Mouse (Mus musculus) embryonic facial prominence, embryonic 11.5 days (tissue): Measurements from ENCODE around the gene 5730522E02Rik. TPM values are rescaled to one million over a fixed set of nuclear protein-coding genes. Genes with fewer than 3 reads are reported as not detected.

Experiments used
- ATAC-seq: fragments of 200-750 bp; cut with Nextera tagmentation; replicated peaks from 2 replicates; pipeline ENCODE4 v1.8.0; 2017; ENCODE audit warnings: low read depth; ENCODE audit not compliant: insufficient number of reproducible peaks, low FRiP score, low TSS enrichment
- DNase-seq: peaks from one replicate; pipeline ENCODE4 v3.0.0-alpha.2; 2015; ENCODE audit warnings: low spot score
- H3K27ac ChIP-seq: fragments of 300-500 bp; sonication (generic); replicated peaks from 2 replicates; pipeline ENCODE4 v1.5.1; 2014; ENCODE audit warnings: mild to moderate bottlenecking, low read depth, low read length, control low read depth
- H3K27me3 ChIP-seq: fragments of 300-500 bp; sonication (generic); 2 replicates; pipeline ENCODE4 v1.6.1; 2014; ENCODE audit warnings: mild to moderate bottlenecking, low read length, moderate library complexity, mixed read lengths; ENCODE audit not compliant: control insufficient read depth, insufficient read depth
- H3K36me3 ChIP-seq: fragments of 300-500 bp; sonication (generic); replicated peaks from 2 replicates; pipeline ENCODE4 v1.6.1; 2014; ENCODE audit warnings: low read depth, mild to moderate bottlenecking, low read length, moderate library complexity, mixed read lengths; ENCODE audit not compliant: control insufficient read depth, insufficient read depth
- H3K4me1 ChIP-seq: fragments of 300-500 bp; sonication (generic); 2 replicates; pipeline ENCODE4 v1.6.1; 2014; ENCODE audit warnings: low read length, mixed read lengths; ENCODE audit not compliant: control insufficient read depth, insufficient read depth
- H3K4me2 ChIP-seq: fragments of 300-500 bp; sonication (generic); 2 replicates; pipeline ENCODE4 v1.6.1; 2014; ENCODE audit warnings: low read depth, mild to moderate bottlenecking, control low read depth, low read length, moderate library complexity
- H3K4me3 ChIP-seq: fragments of 300-500 bp; sonication (generic); 2 replicates; pipeline ENCODE4 v1.5.1; 2014; ENCODE audit warnings: low read depth, low read length, control low read depth
- H3K9ac ChIP-seq: fragments of 300-500 bp; sonication (generic); replicated peaks from 2 replicates; pipeline ENCODE4 v1.6.1; 2014; ENCODE audit warnings: mild to moderate bottlenecking, control low read depth, low read length
- H3K9me3 ChIP-seq: fragments of 300-500 bp; sonication (generic); replicated peaks from 2 replicates; pipeline ENCODE4 v1.6.1; 2016; ENCODE audit warnings: mild to moderate bottlenecking, low read length, inconsistent platforms, mixed read lengths; ENCODE audit not compliant: control insufficient read depth
- WGBS: fragments of 180-500 bp; shearing (Covaris S2); extraction: QIAGEN DNeasy Blood & Tissue Kit; methylation state at CpG from one replicate; pipeline ENCODE4 v1.1.7; 2014; 5-methylcytosine and 5-hydroxymethylcytosine counted together
- polyA plus RNA-seq: library from polyadenylated mRNA; unstranded; fragments of >200 nt; fragmentation: Nextera tagmentation; extraction: Ambion mirVana; gene quantifications from 2 replicates; pipeline ENCODE4 v1.2.1, GENCODE M21; 2014

Gene 5730522E02Rik
- polyA plus RNA-seq, 1 experiment from 2014 or later: 8.7 TPM

- ATAC-seq (no peak), DNase-seq (no peak)
- Histone ChIP-seq H3K9ac (no peak overlapping the region), H3K36me3 (no peaks in the 10 kb centered on the region), H3K4me2 (no peak overlapping the region), H3K9me3 (no peaks in the 10 kb centered on the region), H3K4me1 (no peaks in the 10 kb centered on the region), H3K4me3 (no peak overlapping the region), H3K27ac (no peak overlapping the region), H3K27me3 (no peaks in the 10 kb centered on the region)
- 92% methylated on average over 3 of the region's 3 CpGs for WGBS
These were observed 536.4 kb downstream of the 5730522E02Rik start for GRCm38 (mm10) chr11:25674194-25674593.

- H3K4me3 ChIP-seq: no peak overlapping the region
- H3K4me1 ChIP-seq: no peaks in the 10 kb centered on the region
- ATAC-seq (no peak), DNase-seq (peak; percentile 65)
- no peak overlapping the region for H3K4me2 ChIP-seq
- WGBS: 39% methylated on average over 4 of the region's 4 CpGs
- no peaks in the 10 kb centered on the region for H3K27me3 ChIP-seq
- H3K36me3 ChIP-seq: no peaks in the 10 kb centered on the region
- H3K9ac ChIP-seq: no peak overlapping the region
- no peak overlapping the region for H3K27ac ChIP-seq
- H3K9me3 ChIP-seq: no peaks in the 10 kb centered on the region
These were observed 540.5 kb downstream of the 5730522E02Rik start for GRCm38 (mm10) chr11:25670018-25670417.

DNA sequence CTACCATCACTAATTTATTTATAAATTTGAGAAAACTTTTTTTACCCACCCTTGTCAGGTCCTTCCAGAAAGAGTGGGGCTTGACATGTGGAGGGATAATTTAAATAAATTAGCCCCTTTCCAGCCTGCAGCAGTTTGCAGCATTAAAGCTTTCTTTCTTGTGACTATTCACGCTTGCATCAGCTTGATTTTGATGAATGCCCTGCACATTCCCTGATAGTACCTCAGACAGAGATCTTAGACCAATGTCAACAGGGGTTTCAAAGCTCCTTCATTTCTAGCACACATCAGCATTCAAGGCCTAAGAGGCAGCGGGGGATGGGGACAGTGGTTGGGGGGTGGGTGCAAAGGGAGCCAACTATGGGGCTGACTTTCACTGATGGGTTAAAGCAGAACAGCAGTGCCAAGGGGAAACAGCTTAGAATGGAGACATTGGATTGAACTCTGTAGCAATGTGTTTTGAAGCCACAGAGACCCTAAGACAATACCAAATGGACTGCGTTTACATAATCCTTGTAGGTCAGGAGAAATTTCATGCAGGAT is 545.9 kb downstream of the 5730522E02Rik start:
- Histone ChIP-seq H3K9me3 (no peaks in the 10 kb centered on the region), H3K27me3 (no peaks in the 10 kb centered on the region), H3K4me1 (no peaks in the 10 kb centered on the region), H3K36me3 (no peaks in the 10 kb centered on the region), H3K9ac (no peak overlapping the region), H3K4me3 (no peak overlapping the region), H3K27ac (no peak overlapping the region), H3K4me2 (no peak overlapping the region)
- ATAC-seq (no peak), DNase-seq (no peak)
- 70% methylated on average over 3 of the region's 3 CpGs for WGBS

DNA sequence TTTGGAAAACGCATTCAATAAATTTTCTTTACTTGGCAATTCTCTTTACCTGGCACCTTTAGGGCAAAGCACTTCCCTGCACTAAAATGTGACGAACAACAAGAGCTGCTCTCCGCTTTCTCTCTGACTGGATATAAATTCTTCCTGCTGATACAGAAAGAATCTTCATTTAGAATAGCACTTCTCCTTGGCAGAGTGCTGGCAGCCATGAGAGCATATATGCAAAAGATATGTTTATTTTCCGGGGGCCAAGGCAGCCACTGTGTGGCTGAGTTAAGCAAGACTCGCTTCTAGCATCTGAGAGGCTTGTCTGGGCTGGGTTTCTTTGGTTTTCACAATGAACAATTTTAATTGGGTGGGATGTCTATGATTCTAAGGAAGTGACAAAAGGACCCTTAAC is 564.3 kb downstream of the 5730522E02Rik start:
- DNase-seq (no peak), ATAC-seq (no peak)
- no peak overlapping the region for H3K9ac ChIP-seq
- H3K4me1 ChIP-seq: no peaks in the 10 kb centered on the region
- no peak overlapping the region for H3K4me3 ChIP-seq
- H3K9me3 ChIP-seq: no peaks in the 10 kb centered on the region
- H3K4me2 ChIP-seq: no peak overlapping the region
- no peak overlapping the region for H3K27ac ChIP-seq
- H3K27me3 ChIP-seq: no peaks in the 10 kb centered on the region
- WGBS: 78% methylated on average over 5 of the region's 5 CpGs
- H3K36me3 ChIP-seq: no peaks in the 10 kb centered on the region

GRCm38 (mm10) chr11:25644767-25645622 is 565.6 kb downstream of the 5730522E02Rik start:
- no peak overlapping the region for H3K9ac ChIP-seq
- ATAC-seq (no peak), DNase-seq (peak; percentile 36)
- WGBS: 38% methylated on average over 22 of the region's 22 CpGs
- H3K36me3 ChIP-seq: no peaks in the 10 kb centered on the region
- no peak overlapping the region for H3K27ac ChIP-seq
- H3K9me3 ChIP-seq: no peaks in the 10 kb centered on the region
- H3K27me3 ChIP-seq: no peaks in the 10 kb centered on the region
- no peak overlapping the region for H3K4me3 ChIP-seq
- H3K4me1 ChIP-seq: no peaks in the 10 kb centered on the region
- H3K4me2 ChIP-seq: peak overlapping the region; percentile 19; the same call in 1 of the 2 replicates

DNA sequence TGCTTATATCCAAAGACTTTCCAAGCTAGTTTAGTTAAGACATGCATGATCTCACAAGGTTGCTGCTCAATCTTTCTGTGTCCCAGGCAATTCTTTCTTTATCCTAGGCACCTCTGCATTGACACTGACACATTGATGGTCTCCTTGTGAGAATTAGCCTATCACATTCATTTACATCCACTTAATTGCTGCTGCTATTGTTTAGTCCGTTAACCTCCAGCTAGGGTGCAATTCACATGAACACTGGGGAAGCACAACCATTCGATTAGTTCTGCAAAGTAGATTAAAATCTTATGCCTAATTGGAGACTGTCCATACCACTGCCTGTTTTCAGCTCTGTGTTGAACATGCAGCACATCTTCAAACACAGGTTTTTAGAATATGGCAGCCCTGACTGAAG is 603.7 kb downstream of the 5730522E02Rik start:
- Histone ChIP-seq H3K27ac (no peak overlapping the region), H3K9ac (no peak overlapping the region), H3K4me3 (no peak overlapping the region), H3K36me3 (no peaks in the 10 kb centered on the region), H3K27me3 (no peaks in the 10 kb centered on the region), H3K9me3 (no peaks in the 10 kb centered on the region), H3K4me2 (no peak overlapping the region), H3K4me1 (no peaks in the 10 kb centered on the region)
- ATAC-seq (no peak), DNase-seq (no peak)
- WGBS: 68% methylated on average over 2 of the region's 2 CpGs

DNA sequence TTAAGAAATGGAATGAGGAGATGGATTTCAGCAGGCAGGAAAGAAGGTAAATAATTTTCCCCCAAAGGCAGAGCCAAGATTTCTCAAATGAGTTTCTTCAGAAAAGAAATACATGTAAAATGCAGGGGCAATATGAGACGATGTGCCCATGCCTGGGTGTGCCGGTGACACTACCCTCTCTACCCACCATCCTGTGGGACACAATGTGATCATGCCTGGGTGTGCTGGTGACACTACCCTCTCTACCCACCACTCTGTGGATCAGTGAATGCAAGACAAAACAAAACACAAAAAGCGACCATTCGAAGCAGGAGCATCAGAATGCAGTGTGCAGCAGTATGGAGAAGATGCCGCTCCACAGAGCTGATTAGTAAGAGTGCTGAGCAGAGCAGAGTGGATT is 610.5 kb downstream of the 5730522E02Rik start:
- Histone ChIP-seq H3K36me3 (no peaks in the 10 kb centered on the region), H3K4me3 (no peak overlapping the region), H3K9me3 (no peaks in the 10 kb centered on the region), H3K4me1 (no peaks in the 10 kb centered on the region), H3K27ac (no peak overlapping the region), H3K27me3 (no peaks in the 10 kb centered on the region), H3K9ac (no peak overlapping the region), H3K4me2 (no peak overlapping the region)
- no peak for ATAC-seq
- no peak for DNase-seq
- 89% methylated on average over 5 of the region's 5 CpGs for WGBS

DNA sequence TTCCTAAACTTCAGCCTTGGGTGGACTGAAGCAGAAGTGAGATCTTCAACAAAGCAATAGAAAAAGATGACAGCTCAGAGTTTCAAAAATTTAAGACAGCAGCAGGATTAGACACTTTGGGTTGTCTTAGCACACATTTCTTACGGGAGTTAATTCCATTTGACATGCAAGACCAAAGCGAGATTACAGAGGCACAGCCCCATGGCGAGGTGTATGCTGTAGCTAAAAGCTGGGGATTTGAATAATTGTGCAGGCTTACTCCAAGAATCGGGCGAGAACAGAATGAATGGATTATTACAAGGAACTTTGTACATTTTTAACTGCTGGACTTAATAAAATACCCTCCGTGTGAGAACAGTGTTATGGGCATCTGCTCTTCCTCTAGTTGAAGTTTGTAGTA is 615.3 kb downstream of the 5730522E02Rik start:
- ATAC-seq (no peak), DNase-seq (peak; percentile 6)
- H3K4me3 ChIP-seq: no peak overlapping the region

More for the DNA sequence above, 615.3 kb downstream of the 5730522E02Rik start:
- H3K4me2 ChIP-seq: no peak overlapping the region
- H3K36me3 ChIP-seq: no peaks in the 10 kb centered on the region
- WGBS: 52% methylated on average over 6 of the region's 6 CpGs
- no peak overlapping the region for H3K27ac ChIP-seq
- no peaks in the 10 kb centered on the region for H3K27me3 ChIP-seq
- H3K4me1 ChIP-seq: no peaks in the 10 kb centered on the region
- no peaks in the 10 kb centered on the region for H3K9me3 ChIP-seq
- H3K9ac ChIP-seq: no peak overlapping the region
